Mouse (Mus musculus) neural tube, embryonic 10.5 days (tissue): Measurements from ENCODE around the gene Parn.

Source experiments
- DNase-seq: peaks from one replicate; pipeline ENCODE4 v3.0.0-alpha.2; 2017; ENCODE audit warnings: low spot score; ENCODE audit errors: extremely low spot score

The Parn gene

DNA sequence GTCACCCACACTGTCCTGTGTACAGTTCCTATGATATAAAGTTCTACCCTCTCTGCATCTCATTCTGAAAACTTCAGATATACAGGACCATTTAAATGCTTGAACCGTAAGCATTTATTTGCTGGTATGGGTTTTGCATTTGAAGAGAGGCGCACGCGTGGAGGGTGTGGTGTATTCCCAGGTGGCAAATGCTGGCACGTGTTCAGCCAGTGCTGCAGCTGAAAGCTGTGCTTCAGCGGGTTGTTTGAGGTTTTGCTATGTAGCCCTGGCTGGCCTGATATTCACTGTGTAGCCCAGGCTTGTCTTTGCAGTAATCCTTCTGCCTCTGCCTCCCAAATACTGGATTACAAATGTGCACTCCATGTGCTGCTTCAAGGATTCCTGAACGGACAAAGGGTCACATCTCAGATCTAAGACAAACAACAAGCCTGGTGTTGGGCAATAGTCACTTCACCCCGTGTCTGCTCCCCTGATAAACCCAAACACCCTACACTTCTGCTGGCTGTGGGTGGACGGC lies 111.0 kb downstream of the Parn start:
- no peak for DNase-seq

DNA sequence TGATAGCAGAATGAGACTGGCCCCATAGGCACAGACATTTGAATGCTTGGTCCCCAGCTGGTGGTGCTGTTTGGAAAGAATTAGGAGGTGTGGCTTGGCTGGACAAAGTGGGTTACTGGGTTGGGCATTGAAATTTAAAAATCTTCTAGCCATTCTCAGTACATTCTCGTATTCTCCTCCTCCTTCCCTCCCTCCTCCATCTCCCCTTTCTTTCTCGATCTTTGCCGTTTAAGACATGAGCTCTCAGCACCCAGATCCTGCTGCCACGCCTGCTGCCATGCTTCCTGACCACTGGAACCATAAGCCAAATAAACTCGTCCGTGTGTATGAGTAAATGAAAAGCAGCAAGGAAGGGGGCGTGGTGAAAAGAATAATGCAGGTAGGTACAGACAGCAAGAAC lies 111.5 kb downstream of the Parn start:
- no peak for DNase-seq

DNA sequence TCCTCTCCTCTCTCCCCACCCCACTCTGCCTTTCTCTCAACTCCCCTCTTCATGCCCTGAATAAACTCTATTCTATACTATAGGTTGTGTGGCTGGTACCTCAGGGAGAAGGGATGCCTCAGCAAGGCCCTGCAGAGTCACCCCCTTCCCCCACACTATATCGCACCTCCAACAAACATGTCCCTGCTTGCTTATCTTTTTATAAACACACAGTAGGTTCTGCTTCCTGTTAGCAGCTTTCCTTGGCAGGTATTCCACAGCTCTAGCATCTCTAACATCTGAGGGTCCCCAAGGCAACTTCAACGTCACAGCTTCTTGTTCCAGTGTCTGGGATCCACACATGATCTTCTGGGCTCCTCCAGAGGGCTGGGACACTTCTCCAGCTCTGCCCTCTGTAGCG lies 117.3 kb downstream of the Parn start:
- no peak for DNase-seq

DNA sequence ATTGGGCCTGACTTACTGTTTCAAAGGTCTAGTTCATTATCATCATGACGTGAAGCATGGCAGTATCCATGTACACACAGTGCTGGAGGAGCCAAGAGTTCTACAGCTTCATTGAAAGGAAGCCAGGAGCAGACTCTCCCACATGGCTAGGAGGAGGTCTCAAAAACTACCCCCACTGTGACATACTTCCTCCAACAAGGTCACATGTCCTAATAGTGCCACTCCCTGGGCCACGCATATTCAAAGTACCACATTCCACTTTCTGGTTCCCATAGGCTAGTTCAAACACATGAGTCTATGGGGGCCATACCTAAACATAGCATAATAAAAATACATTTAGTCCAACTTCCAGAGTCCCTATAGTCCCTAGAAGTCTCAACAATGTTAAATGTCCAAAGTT lies 118.0 kb downstream of the Parn start:
- DNase-seq, result no peak

DNA sequence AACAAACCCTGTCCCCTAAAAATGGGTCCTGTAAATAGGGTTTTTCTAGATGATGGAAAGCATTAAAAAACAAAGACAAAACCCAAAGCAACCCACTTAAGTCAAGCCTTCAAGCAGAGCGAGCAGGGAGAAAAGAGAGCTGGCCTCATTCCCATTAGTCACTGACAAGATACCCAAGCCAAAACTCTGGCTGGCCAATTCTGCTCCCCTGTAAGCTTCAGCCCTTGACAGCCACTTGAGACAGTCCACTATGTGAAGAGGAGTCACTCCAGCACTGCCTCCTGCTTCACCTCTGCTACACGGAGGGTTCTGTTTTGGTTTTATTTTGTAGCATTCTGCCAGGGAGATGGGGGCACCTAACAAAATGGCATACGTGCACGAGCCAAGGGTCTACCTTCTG lies 126.2 kb downstream of the Parn start:
- no peak for DNase-seq

DNA sequence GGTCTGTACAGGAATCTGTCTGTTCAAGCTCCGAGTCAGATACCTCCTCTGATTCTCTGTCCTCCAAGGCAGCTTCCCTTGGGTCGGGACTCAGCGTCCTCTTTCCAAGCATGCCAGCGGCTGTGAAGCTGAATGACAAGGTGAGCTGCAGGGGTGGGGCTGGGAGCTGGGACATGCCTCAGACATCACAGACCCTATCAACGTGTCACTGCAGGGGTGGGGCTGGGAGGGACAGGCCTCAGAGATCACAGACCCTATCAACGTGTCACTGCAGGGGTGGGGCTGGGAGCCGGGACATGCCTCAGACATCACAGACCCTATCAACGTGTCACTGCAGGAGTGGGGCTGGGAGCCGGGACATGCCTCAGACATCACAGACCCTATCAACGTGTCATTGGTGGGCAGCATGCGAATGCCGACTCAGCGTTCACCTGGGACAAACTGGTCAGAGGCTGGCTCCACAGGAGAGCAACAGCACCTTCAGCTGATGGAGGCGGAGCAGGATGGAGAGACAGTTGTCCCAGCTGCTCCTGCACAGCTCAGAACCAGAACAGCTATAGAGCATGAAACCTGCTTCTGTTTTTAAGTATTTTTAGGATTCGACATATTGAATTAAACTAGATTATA lies 126.7 kb downstream of the Parn start:
- DNase-seq, result no peak

DNA sequence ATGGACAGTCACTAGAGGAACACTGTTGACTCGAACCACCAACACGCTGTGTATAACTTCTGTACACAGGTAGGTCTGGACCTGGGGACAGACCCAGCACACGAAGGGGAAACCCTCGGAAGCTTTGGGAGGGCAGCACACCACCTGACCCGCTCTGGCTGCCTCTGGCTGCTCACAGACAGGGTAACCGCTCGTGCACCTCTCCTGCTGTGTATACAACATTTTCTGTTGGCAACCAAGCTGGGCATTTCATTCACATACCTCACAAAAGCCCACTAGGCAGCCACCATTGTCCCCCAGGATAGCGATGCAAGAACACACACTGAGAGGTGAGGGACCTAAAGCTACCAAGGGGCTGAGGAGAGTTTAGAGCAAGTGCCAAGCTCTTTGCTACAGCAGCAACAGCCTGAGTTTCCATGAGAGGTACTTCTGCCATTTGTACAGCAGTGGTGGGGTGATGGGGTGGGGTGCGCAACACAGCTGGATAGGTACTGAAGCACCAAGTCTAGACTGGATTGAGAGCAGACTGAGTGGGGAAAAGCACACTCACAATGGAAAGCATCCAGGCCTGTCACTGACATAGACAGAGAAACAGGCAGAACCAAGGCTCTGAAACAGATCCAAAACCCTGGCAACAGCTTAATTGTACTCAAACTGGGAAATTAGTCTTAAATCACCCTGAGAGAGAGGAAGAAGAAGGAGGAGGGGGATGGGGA lies 128.9 kb downstream of the Parn start:
- DNase-seq, result no peak

DNA sequence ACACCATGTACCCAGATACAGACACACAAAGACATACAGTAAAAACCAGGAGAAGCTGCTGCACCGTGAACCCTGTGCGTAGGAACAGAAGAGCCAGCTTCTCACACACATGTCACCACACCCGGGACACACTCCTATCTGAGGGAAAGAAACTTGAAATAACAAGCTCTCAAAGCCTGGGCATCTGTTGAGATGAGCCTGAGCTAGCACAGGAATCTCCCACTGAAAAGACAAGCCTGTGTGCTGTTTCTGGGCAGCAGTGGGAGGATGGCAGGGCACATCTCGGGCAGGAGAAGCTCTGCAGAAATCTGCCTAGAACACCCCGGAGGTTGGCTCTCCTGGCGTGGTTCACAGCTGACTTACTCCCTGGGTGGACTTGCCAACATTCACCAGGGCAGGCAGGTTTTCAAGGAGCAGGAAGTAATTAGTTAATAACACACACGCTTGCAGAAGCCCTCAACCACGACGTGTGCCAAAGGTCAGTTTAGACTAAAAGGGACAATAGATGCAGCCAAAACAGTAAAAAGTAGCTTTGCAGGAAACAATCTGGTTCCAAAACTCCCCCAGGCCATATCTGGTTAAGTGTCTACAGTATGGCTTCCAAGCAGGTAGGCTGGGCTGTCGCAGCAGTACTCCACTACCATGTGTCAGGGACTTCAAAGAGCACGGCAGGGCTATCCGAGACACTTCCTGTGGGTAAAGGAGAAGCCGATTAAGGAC lies 129.6 kb downstream of the Parn start:
- no peak for DNase-seq

DNA sequence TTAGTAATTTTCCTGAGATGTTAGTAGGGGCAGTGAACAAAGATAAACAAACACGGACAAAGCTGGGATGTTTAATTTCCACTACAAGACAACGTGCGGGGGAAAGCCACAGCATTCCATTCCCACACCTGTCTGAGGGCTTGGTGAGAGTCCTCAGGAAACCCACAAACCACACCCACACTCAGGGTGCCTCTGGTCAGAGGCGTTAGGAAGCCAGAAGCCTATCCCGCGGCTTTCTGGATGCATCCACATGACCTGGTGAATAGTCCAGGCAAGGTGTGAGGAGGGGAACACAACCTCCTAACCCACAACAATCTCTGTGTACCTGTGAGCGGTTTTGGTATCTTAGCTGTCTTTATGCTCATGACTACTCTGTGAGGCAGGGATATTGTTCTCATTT lies 131.6 kb downstream of the Parn start:
- DNase-seq, result no peak

DNA sequence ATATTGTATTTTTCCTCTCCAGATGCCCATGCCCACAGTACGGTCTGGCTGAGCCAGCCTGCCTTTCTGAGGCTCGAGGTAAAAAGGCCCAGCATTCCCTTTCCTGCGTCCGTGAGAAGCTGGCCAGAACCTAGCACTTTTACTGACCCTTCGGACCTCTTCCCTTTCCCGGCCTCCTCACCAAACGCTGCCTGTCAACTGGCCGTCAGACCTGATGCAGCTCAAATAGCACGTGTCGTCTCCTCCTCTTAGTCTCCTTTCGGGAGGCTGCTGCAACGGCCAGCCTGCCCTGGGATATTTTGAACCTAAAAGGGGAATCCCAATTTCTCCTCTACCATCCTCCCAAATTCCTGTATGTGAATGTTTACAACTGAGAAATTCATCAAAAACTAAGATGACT lies 132.1 kb downstream of the Parn start:
- no peak for DNase-seq

DNA sequence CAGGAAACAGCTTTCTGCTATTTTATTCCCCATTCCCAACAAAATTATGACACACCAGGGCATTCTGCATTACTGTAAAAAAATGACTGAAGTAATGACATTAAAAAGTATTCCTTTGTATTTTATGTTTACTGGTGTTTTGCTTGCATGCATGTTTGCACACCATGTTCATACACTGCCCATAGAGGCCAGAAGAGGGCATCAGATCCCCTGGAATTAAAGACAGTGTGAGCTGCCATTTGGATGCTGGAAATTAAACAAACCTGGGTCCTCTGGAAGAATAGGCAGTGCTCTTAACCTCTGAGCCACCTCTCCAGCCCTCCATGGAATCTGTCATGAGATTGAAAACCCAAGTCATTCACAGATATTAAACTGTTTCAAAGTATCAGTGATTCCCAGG lies 135.1 kb downstream of the Parn start:
- no peak for DNase-seq

DNA sequence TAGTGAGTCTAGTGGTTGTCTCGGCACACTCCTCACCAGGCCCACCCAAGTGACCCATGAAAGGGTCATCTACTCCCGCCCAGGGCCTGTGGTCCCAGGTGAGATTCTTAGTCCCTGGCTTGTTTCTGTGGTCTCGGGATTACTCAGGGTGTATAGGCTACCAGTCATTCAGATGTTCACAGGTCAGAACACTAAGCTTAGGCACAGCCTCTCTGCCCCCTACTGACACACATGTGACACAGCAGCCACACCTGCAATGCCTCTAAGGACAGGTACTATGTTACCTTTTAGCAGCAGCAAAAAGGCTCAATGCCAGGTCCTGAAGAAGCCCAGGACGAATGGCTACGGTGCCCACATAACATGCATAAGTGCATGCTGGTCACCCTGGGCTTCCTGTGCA lies 136.7 kb downstream of the Parn start:
- DNase-seq, result no peak

DNA sequence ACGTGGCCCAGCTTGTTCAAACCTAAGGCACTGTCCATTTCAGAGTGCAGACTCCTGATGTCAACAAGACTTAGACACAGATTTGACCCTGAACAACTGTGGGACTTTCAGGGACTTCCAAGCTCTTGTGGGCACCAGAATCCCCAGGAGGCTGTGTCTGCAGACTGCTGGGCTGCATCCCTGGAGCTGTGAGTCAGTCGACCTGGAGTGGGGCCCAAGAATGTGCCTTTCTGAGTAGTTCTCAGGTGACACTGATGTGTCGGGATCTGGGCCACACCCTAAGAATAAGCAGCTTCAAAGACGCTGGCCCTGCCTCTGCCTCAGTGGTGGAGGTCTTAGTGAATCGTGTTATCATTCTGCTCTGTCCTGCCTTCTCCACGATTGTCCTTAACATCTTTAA lies 146.6 kb downstream of the Parn start:
- no peak for DNase-seq

DNA sequence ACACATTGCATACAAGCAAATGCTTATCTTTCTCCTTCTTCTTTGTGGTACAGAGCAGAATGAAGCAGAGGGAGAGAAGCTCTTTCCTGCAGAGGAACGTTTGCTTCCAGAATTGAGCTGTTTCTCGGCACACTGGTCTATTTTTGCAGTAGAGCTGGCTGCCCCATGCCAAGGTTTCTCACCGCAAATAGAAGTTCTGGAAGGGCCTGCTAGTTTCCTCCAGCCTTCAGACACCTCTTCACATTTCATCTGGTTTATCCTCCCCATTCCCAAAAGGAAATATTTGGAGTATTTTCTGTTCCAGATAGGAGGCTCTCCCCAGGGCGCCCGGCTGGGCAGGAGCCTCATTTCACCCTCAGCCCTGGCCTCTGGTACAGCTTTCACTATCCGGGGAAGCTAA lies 147.7 kb downstream of the Parn start:
- no peak for DNase-seq

DNA sequence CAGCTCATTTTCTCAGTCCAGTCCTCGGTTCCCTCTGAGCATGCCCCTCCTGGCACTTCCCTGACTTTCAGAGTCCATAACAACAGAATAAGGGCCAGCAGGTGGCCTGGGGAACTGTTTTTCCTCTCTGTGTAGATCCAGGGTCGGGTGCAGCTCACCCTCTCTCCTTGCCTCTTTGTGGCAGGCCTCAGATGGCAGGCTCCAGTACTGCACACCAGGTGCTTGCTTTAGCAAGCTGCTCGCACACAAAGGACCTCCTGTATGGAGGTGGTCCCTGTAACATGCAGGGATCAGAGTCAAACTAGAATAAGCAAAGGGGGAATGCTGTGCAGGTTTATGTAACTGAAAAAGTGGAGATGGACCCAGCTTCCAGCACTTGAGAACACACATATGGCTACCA lies 151.8 kb downstream of the Parn start:
- no peak for DNase-seq

DNA sequence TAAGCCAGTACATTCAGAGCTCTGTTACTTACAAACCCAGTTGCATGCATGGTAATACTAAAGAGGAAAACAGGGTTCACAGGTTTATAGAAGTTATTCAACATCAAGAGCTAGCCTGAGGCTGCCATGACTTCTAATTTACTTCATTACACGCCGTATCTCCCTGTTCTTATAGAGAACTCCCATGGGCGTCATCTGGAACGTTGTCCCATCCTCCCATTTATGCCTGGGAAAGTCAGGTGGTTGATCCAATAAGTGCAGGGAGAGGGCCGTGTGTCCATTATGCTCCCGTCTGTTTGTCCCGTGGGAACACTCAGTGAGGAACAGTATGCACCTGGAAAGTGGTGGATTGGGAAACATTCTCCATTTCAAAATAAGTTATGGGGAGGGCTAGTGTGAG lies 152.4 kb downstream of the Parn start:
- no peak for DNase-seq

DNA sequence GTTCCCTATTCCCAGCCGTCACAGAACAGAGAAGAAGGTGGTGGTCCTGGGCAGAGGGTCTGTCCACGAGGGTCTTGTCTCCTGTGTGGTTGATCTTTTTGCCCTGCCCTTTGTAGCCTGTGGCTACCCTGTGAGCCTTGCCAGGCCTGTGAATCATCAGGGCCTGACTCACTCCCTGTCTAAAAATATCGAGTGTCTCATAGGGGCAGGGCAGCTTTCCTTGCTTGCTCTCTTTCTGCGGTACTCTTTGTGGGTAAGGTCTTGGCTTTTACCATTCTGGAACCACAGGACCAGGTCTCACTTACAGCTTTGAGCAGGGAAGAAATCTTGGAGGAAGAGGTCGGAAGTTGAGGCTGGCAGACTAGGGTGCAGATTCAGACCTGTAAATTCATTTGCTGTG lies 162.9 kb downstream of the Parn start:
- no peak for DNase-seq

DNA sequence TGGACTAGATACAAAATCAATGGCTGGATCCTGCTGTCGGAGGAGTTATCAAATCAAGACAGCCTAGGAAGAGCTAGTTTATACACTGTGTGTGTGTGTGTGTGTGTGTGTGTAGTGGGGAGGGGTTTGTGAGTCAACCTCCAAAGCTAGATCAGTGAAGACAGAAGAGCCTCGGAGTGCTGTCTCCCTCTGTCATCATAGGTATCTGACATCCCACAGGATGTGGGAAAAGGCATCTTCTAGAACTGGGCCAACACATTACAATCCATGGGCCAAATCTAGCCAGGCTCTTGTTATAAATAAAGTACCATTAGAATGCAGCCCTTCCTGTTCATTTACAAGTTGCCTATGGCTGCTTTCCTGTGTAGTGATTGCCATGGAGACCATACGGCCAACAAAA lies 163.5 kb downstream of the Parn start:
- DNase-seq, result no peak

DNA sequence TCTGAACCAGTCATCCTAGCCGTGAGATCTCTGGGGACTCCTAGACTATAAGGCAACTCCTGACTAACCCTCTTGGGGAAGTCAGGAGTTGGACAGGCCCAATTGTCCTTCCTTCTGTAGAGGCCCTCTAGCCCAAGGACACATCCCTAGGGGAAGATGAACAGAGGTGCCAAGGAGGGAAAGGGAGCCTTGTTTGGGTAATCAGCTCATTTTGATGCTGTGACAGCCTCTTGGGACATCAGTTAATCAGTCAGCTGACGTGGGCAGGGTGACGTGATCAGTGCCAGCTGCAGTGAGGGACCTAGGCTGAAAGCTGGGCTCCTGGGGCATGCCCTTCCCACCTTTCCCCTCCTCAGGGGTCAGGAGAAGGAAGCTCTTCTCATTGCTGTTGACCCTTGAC lies 169.0 kb downstream of the Parn start:
- no peak for DNase-seq

DNA sequence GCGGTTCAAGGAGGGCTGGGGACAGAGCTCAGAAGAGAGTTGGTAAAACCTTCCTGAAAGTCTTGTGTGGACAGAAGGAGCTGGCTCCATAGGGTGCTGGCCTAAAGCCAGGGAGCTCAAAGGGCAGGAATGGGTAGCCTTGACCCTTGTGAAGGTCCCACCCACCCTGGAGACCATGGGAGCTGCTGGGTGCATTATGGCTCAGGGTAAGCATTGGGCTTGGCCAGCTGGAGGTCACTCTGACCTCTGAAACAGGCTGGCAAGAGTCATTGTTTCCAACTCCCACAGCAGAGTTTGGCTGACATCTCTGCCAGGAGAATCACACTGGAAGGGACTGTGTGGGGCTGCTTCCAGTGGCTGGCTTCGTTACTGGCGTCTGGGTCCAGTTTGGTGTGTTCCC lies 174.0 kb downstream of the Parn start:
- DNase-seq, result no peak

DNA sequence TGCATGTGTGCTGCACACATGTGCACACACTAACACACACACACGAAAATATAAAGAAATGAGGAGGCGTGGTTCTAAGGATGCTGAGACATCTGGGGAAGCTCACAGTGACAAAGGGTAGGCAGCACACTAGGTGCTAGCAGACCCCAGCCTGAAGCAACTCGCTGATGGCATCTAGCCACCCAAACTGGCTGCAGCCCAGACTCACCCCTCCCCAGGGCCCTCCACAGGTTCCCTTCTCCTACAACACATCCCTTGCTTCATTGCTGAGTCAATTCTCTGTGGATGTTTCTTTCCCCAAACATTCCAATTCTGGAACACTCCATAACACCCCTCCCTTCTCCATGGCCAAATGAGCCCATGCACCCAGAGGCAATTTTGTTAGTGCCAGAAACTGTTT lies 175.0 kb downstream of the Parn start:
- no peak for DNase-seq

DNA sequence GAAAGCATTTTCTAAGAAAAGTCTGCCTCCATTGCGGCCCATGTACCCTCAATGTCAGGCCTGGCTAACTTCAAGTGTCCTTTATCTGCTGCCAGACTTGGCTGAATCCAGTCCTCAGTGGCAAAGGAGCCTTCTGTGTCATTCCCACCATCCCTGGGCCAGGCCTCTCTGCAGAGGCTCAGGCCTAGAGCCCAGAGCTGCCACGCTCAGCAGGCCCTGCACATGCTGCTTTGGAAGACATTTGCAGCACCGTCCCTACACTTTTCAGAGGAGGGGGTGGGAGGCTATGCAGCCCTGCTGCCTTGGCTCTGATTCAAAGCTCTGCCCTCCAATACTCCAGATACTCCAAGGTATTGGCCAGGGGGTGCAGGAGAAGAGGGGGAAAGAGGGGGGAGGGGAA lies 176.2 kb downstream of the Parn start:
- DNase-seq, result no peak
